Mouse (Mus musculus) v-Abl transformed pro-B cells (cell line): ENCODE measurements around the gene Gpc6.

Source experiments
- in situ Hi-C, 2 experiments: fragments of 400-800 bp; cut with MboI; formaldehyde crosslinking; loops; one replicate each; pipeline ENCODE4 v1.15.1; 2025; ENCODE audit not compliant: unreplicated experiment in 2 of 2

Gene Gpc6

GRCm38 (mm10) chr14:117214373-117214772, 289.3 kb downstream of the Gpc6 start:
- in situ Hi-C loops = no loop called here

DNA sequence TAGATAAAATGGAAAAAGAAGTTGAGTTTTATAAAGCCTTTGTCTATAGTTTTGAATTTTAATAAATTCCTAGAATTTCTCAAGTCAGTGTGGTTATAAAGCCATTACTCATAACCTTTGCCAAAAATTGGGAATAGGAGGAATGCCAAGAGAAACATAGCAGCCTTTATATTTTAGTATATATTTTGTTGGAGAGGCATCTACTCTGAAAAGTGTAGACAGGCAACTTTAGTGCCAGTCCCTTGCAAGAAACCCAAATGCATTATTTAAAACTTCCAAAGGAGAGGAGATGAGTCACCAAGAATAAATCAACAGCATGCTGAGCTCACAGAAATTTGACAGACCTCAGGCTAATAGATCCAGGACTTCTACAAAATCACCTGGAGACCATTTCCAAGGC, 301.8 kb downstream of the Gpc6 start:
- in situ Hi-C loops = no loop called here

- in situ Hi-C loops = no loop called here
These were observed 305.4 kb downstream of the Gpc6 start for GRCm38 (mm10) chr14:117230476-117230875.

- in situ Hi-C loops = no loop called here
These were observed 313.1 kb downstream of the Gpc6 start for GRCm38 (mm10) chr14:117238226-117238625.

DNA sequence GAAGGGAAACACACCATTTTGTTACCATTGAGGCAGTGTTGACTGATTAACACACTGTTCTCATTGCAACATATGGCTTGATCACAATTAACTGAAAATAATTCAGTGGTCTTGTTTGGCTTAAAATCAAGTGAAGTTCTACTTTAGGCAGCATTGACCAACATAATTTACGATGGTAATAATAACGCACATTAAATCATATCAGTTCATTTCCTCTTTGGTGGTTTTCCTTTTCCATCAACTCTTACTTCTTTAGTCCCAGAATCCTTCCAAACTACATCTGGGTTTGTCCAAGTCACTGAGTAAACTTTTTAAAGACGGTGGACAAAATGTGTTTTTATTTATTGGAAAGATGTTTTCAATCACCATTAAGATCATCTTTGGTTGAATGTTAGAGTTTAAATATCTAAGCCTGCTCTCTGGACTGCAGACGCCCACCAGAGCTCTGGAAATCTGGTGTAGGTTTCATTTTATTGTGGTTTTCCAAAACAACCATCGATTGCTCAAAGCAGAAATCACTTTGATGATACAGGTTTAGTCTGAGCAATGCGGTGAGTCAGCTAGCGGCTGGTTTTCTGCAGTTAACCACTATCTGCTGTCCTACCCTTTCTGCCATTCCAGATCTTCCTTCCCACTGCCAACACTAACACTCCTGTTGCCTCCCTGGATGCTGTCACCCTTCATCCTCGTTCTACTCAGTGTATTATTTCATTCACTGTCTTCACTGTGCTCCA, 314.7 kb downstream of the Gpc6 start:
- in situ Hi-C loops = no loop called here

GRCm38 (mm10) chr14:117245631-117246030, 320.5 kb downstream of the Gpc6 start:
- in situ Hi-C loops = no loop called here

GRCm38 (mm10) chr14:117256192-117256591, 331.1 kb downstream of the Gpc6 start:
- in situ Hi-C loops = no loop called here

DNA sequence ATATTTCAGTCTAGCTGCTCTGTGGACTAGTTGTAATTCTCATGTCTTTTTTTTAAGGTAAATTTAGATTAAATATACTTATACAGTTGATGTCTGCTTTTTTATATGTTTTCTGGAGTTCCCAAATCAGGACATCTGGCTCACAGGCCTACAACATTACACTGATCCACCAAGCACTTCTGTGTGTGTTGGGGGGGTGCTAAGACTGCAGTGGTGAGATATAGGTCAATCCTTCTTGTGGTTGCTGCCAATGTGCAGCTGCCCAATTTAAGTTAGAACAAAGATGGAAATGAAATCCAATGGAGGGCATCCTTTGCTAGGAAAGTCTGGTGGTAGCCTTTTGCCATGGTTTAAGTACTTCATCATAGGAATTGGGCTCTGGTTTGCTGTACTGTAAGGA, 340.5 kb downstream of the Gpc6 start:
- in situ Hi-C loops = no loop called here

DNA sequence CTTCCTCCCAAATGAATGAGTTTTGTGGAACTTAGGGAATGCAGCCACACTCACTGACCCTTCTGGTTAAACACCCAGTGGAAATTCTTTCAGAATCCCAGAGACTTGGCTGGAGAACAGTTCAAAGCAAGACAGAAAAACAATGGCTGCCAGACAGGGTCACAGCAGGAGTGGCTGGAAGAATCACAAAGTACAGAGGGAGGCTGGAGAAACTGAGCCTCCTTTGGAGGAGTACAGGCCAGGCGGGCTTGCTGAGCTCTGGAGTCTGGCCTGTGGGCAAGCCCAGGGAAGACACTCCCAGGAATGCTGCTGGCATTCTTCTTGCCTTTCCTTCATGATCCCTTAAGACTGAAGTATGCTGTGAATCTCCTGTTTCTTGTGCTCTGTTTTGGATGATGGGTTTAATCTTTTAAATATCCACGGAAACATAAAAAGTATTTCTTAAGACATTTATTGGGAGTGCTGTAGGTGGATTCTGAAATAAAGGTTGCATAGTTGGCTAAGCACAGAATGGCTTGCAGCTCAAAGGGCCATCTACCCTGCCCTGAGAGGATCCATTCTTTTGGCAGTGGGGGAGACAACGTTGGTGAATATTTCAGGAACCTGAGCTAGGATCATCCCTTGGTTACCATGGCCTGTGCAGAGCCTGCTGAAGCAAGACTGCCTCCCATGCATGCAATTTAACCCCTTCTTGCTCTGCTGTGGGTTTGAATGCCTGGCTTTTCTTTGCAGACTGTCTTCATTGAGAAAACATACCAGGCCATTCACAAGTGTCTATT, 342.9 kb downstream of the Gpc6 start:
- in situ Hi-C loops = no loop called here

DNA sequence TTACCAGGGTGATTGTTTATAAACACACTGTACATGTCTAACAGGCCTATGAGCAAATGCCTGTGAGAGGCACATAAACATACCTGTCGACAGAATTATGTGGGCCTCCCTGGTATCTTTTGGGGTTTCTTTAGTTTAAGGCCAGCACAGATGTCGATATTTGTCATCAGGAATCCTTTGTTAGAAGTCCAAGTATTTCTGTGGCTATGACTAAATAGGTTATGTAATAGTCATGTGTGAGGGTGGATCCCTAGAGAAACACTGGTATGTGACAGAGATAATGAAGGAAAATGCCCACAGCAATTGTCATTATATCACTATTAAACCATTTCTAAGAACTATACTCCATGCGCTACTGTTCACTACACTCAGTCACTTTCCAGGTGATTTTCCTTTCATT, 358.5 kb downstream of the Gpc6 start:
- in situ Hi-C loops = no loop called here

GRCm38 (mm10) chr14:117293746-117294145, 368.6 kb downstream of the Gpc6 start:
- in situ Hi-C loops = no loop called here

GRCm38 (mm10) chr14:117296207-117296838, 371.2 kb downstream of the Gpc6 start:
- in situ Hi-C loops = no loop called here

DNA sequence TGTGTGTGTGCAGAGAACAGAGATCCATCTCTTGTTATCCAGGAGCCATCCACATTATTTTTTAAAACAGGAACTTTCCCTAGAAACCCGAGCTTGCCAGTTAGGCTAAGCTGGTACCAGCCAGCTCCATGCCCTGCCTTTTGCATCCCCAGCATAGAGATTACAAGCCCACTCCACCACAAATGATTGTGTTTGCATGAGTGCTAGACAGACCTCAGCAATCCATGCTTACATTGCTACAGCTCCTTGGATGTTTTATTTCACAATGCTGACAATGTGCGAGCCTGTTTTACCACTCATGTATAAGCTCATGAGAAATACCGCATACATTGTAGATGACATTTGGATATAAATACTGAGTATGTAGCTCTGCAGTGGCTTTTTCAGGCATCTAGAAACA, 375.9 kb downstream of the Gpc6 start:
- in situ Hi-C loops = no loop called here

DNA sequence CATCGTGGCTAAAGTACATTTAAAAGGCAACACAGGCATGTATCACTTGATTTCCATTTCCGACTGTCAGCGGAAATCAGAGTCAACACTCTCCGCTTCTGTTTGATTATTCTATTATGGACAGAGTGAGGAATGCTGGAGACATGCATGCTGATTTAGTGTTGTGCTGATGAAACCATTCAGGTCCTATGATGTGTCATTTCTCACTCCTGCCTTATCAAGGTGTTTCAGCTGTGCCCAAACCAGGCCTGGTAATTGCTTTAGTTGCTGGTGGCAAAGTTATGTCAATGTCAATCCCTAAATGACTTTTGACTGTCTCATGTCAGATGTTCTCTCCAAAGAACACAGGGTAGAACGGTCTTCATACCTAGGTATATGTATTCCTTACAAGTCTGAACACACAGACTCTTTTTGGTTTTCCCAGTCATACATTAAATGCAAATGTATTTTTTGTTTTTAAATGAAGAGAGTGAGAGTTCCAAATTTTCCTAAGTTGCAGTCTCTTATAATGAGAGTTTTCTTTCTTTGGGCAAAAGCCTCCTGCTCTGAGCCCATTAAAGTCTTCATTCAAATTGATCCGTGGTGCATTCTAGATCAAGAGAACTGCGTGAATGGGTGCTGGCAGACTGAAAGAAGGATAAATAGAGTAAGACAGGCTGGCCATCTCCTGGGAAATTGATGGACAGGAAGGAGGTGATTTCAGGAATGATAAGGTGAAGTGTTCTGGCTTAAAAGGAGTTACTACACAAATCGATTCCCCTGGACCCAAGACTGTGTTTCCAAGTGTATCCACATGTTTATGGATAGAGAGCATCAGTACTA, 379.0 kb downstream of the Gpc6 start:
- in situ Hi-C loops = no loop called here

DNA sequence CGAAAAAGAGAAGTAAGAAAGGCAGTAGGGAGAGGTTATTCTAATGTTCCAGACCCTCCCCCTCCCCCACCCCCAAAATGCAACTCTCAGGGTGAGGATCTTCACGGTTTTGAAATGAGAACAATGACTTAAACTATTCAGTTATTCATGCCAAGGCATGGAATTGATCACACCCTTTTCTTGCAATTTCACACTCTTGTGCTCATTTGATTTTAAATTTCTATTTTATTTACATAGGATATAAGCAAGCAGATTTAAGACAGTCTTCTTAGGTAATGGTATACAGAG, 379.6 kb downstream of the Gpc6 start:
- in situ Hi-C loops = no loop called here

DNA sequence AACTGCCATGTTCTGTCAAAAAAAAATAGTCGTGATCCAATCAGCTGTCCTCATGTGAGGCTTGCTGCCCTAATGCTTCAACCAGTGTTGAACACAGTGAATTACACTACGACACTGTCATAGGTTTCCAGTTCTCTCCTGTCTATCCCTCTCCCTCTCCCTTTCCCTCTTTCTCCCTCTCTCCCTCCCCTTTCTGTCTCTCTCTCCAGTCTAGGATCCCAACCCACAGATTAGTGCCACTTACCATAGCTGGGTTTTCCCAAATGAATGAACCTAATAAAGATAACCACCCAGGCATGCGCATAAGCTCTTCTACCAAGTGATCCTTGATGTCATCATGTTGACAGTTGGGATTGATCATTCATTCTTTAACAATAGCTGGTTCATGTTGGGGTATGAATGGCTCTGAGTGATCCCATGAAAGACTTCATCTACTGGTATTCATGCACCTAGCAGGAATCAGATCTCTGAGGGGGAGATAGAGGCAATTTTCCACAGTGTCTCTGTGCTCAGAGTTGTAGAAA, 384.9 kb downstream of the Gpc6 start:
- in situ Hi-C loops = no loop called here

GRCm38 (mm10) chr14:117324214-117324613, 399.1 kb downstream of the Gpc6 start:
- in situ Hi-C loops = no loop called here

DNA sequence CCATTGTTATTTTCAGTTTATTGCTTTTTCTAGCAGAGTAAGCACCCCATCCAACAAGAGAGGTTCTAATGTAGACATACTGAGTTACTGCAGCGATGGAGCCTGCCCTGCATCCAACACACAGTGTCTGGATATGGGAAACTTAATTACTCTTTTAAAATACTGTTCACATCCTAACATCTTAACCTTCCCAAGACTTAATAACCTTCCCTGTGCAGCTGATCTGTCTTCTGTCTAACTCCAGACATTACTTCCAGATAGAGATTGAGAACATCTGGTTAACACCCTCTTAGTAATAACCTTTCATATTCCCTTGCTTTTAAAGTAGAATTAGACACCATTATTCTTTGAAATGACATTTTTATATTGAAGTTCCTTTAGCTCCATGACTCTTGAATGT, 407.1 kb downstream of the Gpc6 start:
- in situ Hi-C loops = no loop called here

DNA sequence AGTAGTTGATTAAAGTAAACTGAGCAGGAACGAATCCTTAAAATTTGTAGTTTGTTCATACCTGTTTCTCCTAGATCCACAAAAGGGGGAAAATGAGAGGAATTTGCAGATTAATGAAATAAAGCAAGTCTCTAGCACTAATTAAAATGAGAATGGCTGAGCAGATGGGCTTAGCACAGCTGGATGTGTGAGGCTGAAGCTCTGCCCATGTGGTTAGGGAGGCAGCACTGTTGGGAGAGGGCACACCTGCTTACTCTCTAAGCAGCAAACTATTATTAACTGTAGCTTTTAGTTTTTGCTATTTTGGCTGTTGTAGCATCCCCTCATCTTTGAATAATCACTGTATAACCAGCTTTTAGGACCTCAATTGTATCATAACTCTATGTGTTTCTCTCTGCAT, 412.2 kb downstream of the Gpc6 start:
- in situ Hi-C loops = no loop called here

- in situ Hi-C loops = no loop called here
These were observed 415.4 kb downstream of the Gpc6 start for GRCm38 (mm10) chr14:117340549-117340948.

DNA sequence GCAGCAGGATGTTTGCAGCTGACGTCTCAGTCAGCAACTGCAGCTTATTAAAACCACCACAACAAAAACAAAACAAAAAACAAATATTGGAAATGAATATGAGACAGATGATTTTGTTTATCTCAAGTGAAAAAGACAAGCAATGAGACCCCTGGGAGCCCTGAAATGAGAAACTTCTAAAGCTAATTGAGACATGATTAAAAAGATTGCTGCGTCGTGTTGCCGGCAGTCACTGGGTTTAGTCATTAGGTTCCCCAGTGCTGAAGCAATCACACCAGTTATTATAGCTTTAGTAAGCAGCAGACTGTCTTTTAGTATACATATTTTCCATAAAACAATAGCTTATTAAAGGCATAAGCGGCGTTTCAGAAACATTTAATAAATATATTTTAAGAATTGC, 419.4 kb downstream of the Gpc6 start:
- in situ Hi-C loops = no loop called here
